Mouse (Mus musculus) hindbrain, postnatal 0 days (tissue): Measurements from ENCODE around the gene Vmn1r44. TPM values are rescaled to one million over a fixed set of nuclear protein-coding genes. Genes with fewer than 3 reads are reported as not detected.
"Not testable (repeated sequence)": the region's sequence is repeated elsewhere in the genome, so short reads cannot be mapped to it uniquely, and the experiment has no call there.

Experiments
- ATAC-seq: fragments of 200-750 bp; cut with Nextera tagmentation; 2 replicates; pipeline ENCODE4 v1.8.0; 2017; ENCODE audit warnings: mild to moderate bottlenecking, moderate TSS enrichment, moderate library complexity
- DNase-seq: peaks from one replicate; pipeline ENCODE4 v3.0.0-alpha.2; 2015; ENCODE audit warnings: low spot score
- H3K27ac ChIP-seq: fragments of 300-500 bp; sonication (generic); 2 replicates; pipeline ENCODE4 v1.5.1; 2014; ENCODE audit warnings: mild to moderate bottlenecking
- H3K27me3 ChIP-seq: fragments of 300-500 bp; sonication (generic); 2 replicates; pipeline ENCODE4 v1.6.1; 2014; ENCODE audit warnings: low read length, mixed read lengths; ENCODE audit not compliant: insufficient read depth
- H3K36me3 ChIP-seq: fragments of 300-500 bp; sonication (generic); 2 replicates; pipeline ENCODE4 v1.6.1; 2014; ENCODE audit warnings: low read length, mixed read lengths; ENCODE audit not compliant: insufficient read depth
- H3K4me1 ChIP-seq: fragments of 300-500 bp; sonication (generic); 2 replicates; pipeline ENCODE4 v1.6.1; 2014; ENCODE audit warnings: antibody characterized with exemption, low read length, mixed read lengths; ENCODE audit not compliant: insufficient read depth
- H3K4me2 ChIP-seq: fragments of 300-500 bp; sonication (generic); 2 replicates; pipeline ENCODE4 v1.6.1; 2014; ENCODE audit warnings: low read depth, mild to moderate bottlenecking, low read length, moderate library complexity, mixed read lengths
- H3K4me3 ChIP-seq: fragments of 300-500 bp; sonication (generic); 2 replicates; pipeline ENCODE4 v1.5.1; 2014; ENCODE audit warnings: low read length
- H3K9ac ChIP-seq: fragments of 300-500 bp; sonication (generic); replicated peaks from 2 replicates; pipeline ENCODE4 v1.6.1; 2014; ENCODE audit warnings: mild to moderate bottlenecking, low read length, moderate library complexity, mixed read lengths
- H3K9me3 ChIP-seq: fragments of 300-500 bp; sonication (generic); 2 replicates; pipeline ENCODE4 v1.6.1; 2016; ENCODE audit warnings: low read length, mixed read lengths
- CTCF ChIP-seq: IDR thresholded peaks from 2 replicates; pipeline ENCODE4 v1.5.1; 2016; ENCODE audit warnings: antibody characterized with exemption, control low read depth, low read depth
- WGBS: fragments of 180-500 bp; shearing (Covaris S2); extraction: QIAGEN DNeasy Blood & Tissue Kit; methylation state at CpG from one replicate; pipeline ENCODE4 v1.1.7; 2014; 5-methylcytosine and 5-hydroxymethylcytosine counted together
- polyA plus RNA-seq: library from polyadenylated mRNA; unstranded; fragments of >200 nt; fragmentation: Nextera tagmentation; extraction: Ambion mirVana; gene quantifications from 2 replicates; pipeline ENCODE4 v1.2.1, GENCODE M21; 2015
- total RNA-seq: library from RNA; depleted of rRNA; stranded (reverse); fragments of >200 nt; gene quantifications from 2 replicates; pipeline ENCODE4 v1.2.3, GENCODE M21; 2014; rRNA removed

The Vmn1r44 gene
- total and polyA plus RNA-seq, 2 experiments from 2014 or later = not detected

DNA sequence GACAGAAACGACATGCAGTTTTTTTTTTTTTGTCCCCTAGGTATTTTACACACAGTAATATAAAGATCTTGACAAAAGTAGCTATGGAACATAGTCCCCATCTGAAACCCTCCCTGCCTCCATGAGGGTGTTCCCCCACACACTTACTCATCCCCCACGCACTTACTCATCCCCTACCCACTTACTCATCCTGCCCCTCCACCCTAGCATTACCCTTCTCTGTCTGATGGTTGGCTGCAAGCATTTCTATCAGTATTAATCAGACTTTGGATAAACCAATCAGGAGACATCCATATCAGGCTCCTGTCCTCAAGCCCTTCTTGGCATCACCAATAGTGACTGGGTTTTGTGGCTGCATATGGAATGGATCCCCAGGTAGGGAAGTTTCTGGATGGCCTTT lies 6.5 kb upstream of the Vmn1r44 start:
- no peaks in the 10 kb centered on the region for H3K27me3 ChIP-seq
- DNase-seq (no peak), ATAC-seq (no peak)
- no peak overlapping the region for H3K27ac ChIP-seq
- H3K4me2 ChIP-seq = no peak overlapping the region
- no peaks in the 10 kb centered on the region for H3K4me1 ChIP-seq
- no peak overlapping the region for H3K4me3 ChIP-seq
- no peaks in the 10 kb centered on the region for H3K9me3 ChIP-seq
- 80% methylated on average over 2 of the region's 2 CpGs for WGBS
- TF ChIP-seq CTCF = no peak
- no peaks in the 10 kb centered on the region for H3K36me3 ChIP-seq
- no peak overlapping the region for H3K9ac ChIP-seq

DNA sequence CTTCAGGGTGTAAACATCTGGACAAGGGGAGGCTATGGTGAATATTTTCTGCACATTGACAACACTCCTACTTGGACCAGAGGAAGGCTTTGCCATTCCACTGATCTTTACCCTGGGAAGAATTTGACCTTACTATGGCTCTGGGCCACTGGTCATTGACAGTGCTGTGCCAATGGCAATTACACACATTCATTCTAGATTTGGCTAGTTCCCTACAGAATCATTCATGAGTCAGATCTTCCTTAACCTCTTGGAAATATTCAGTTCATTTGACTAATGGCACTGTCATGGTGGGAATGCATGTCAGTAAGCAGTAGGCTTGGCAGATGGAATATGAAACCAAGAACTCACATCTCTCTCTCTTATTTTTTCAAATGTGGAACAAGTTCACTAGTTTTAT lies 2.6 kb upstream of the Vmn1r44 start:
- no peak overlapping the region for H3K4me3 ChIP-seq
- H3K9ac ChIP-seq = no peak overlapping the region
- DNase-seq = no peak
- no peak overlapping the region for H3K27ac ChIP-seq
- no peak overlapping the region for H3K4me2 ChIP-seq
- H3K9me3 ChIP-seq = no peaks in the 10 kb centered on the region
- H3K4me1 ChIP-seq = no peaks in the 10 kb centered on the region
- H3K27me3 ChIP-seq = no peaks in the 10 kb centered on the region
- no peak for ATAC-seq
- no peaks in the 10 kb centered on the region for H3K36me3 ChIP-seq
- no peak for TF ChIP-seq CTCF

GRCm38 (mm10) chr6:89883812-89884211 lies 352 bp downstream of the Vmn1r44 start:
- no peak overlapping the region for H3K4me3 ChIP-seq
- H3K9ac ChIP-seq = no peak overlapping the region
- no peak overlapping the region for H3K27ac ChIP-seq
- no peaks in the 10 kb centered on the region for H3K9me3 ChIP-seq
- no peaks in the 10 kb centered on the region for H3K27me3 ChIP-seq
- no peaks in the 10 kb centered on the region for H3K36me3 ChIP-seq
- peak; percentile 10 for DNase-seq
- 46% methylated on average over 2 of the region's 2 CpGs for WGBS
- no peaks in the 10 kb centered on the region for H3K4me1 ChIP-seq
- no peak for ATAC-seq
- H3K4me2 ChIP-seq = no peak overlapping the region
- TF ChIP-seq CTCF = no peak

DNA sequence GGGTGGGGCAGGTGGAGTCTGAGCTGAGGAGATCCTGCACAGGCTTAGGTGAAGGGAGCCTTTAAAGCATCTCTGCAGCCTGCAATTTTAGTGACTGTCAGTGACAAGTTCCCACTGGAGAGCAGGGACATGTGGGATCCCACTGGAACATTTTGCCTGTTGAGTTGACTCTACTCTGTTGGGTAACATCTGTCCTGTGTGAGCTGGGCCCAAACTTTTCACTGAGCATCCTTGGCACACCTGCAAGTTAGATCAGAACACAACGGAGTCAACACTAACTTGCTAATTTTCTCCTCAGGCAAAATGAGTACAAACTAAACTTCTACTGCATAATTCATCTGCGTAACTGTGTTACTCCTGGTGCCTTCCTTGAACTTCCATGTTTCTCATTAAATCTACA lies 57.0 kb downstream of the Vmn1r44 start, which contains the start of gene Vmn1r45:
Gene Vmn1r45 (minus strand): TSS at position 101 of the 400 bp plus-strand sequence.
- H3K36me3 ChIP-seq, DNase-seq, H3K9ac ChIP-seq, H3K27me3 ChIP-seq, H3K9me3 ChIP-seq, H3K4me3 ChIP-seq, H3K4me2 ChIP-seq, ATAC-seq, H3K27ac ChIP-seq, H3K4me1 ChIP-seq: not testable (repeated sequence)
- WGBS = 89% methylated on average over 2 of the region's 2 CpGs

DNA sequence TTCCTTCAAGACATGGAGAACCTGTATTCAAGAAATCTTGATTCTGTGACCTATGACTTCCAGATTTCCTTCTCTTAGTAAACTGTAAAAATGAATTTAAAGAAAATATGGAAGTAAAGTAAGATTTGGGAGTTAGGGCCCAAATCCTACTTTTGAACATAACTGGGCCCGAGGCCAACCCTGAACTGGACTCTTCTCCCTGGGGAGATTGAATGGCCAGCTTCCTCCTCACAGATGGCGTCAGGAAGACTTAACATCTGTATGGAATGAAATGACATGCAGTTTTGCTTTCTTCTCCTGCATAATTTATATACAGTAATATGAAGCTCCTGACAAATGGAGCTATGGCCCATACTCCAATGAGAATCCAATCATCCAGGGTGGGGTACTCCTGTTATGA lies 57.5 kb downstream of the Vmn1r44 start:
- H3K36me3 ChIP-seq = no peaks in the 10 kb centered on the region
- H3K4me2 ChIP-seq = no peak overlapping the region
- H3K27ac ChIP-seq = no peak overlapping the region
- ATAC-seq (no peak), DNase-seq (no peak)
- no peak for TF ChIP-seq CTCF
- no peaks in the 10 kb centered on the region for H3K9me3 ChIP-seq
- no peak overlapping the region for H3K4me3 ChIP-seq
- 82% methylated on average over 2 of the region's 2 CpGs for WGBS
- no peaks in the 10 kb centered on the region for H3K27me3 ChIP-seq
- H3K9ac ChIP-seq = no peak overlapping the region
- no peaks in the 10 kb centered on the region for H3K4me1 ChIP-seq

Other genes starting within 250 kb of the Vmn1r44 start
- 15.0 and 17.6 TPM in 2 replicates for gene Txnrd3, start 239.7 kb upstream of the Vmn1r44 start, total RNA-seq
- gene Txnrd3, start 239.7 kb upstream of the Vmn1r44 start, polyA plus RNA-seq = 17.4 and 18.8 TPM in 2 replicates
- not detected in 2 replicates for gene Vmn1r40, start 176.1 kb upstream of the Vmn1r44 start, total RNA-seq
- gene Vmn1r40, start 176.1 kb upstream of the Vmn1r44 start, polyA plus RNA-seq = not detected in 2 replicates
- gene Vmn1r41, start 142.9 kb upstream of the Vmn1r44 start, total RNA-seq = not detected in 2 replicates
- gene Vmn1r41, start 142.9 kb upstream of the Vmn1r44 start, polyA plus RNA-seq = not detected in 2 replicates
- gene Vmn1r42, start 7.2 kb upstream of the Vmn1r44 start, total RNA-seq = not detected in 2 replicates
- gene Vmn1r42, start 7.2 kb upstream of the Vmn1r44 start, polyA plus RNA-seq = not detected in 2 replicates
- not detected in 2 replicates for gene Vmn1r43, start 7.2 kb upstream of the Vmn1r44 start, total RNA-seq
- gene Vmn1r43, start 7.2 kb upstream of the Vmn1r44 start, polyA plus RNA-seq = not detected in 2 replicates
- not detected in 2 replicates for gene Vmn1r45, start 56.9 kb downstream of the Vmn1r44 start, total RNA-seq
- not detected in 2 replicates for gene Vmn1r45, start 56.9 kb downstream of the Vmn1r44 start, polyA plus RNA-seq
- gene Vmn1r46, start 85.7 kb downstream of the Vmn1r44 start, total RNA-seq = not detected in 2 replicates
- not detected in 2 replicates for gene Vmn1r46, start 85.7 kb downstream of the Vmn1r44 start, polyA plus RNA-seq
- gene Vmn1r47, start 132.5 kb downstream of the Vmn1r44 start, total RNA-seq = not detected in 2 replicates
- gene Vmn1r47, start 132.5 kb downstream of the Vmn1r44 start, polyA plus RNA-seq = not detected in 2 replicates
- gene Vmn1r48, start 153.2 kb downstream of the Vmn1r44 start, total RNA-seq = not detected in 2 replicates
- not detected in 2 replicates for gene Vmn1r48, start 153.2 kb downstream of the Vmn1r44 start, polyA plus RNA-seq
- not detected in 2 replicates for gene Vmn1r49, start 194.8 kb downstream of the Vmn1r44 start, total RNA-seq
- not detected in 2 replicates for gene Vmn1r49, start 194.8 kb downstream of the Vmn1r44 start, polyA plus RNA-seq
- gene Vmn1r50, start 217.8 kb downstream of the Vmn1r44 start, total RNA-seq = not detected in 2 replicates
- gene Vmn1r50, start 217.8 kb downstream of the Vmn1r44 start, polyA plus RNA-seq = not detected in 2 replicates
- gene Vmn1r51, start 238.9 kb downstream of the Vmn1r44 start, total RNA-seq = not detected in 2 replicates
- 0.06 TPM in 1 of 2 replicates, not detected in the other for gene Vmn1r51, start 238.9 kb downstream of the Vmn1r44 start, polyA plus RNA-seq